Mouse (Mus musculus) C2C12 (cell line): Measurements from ENCODE around the gene Nmt1.
A peak's percentile ranks its signal among the peaks of the same experiment; 100 is the strongest.

Source experiments
- CEBPB ChIP-seq: IDR thresholded peaks from one replicate; pipeline ENCODE4 v1.6.1; 2011; ENCODE audit warnings: low read depth, mild to moderate bottlenecking, control low read depth, moderate library complexity
- CTCF ChIP-seq: IDR thresholded peaks from one replicate; pipeline ENCODE4 v1.5.1; 2011; ENCODE audit not compliant: control insufficient read depth, insufficient read depth, insufficient read length
- FOSL1 ChIP-seq: IDR thresholded peaks from one replicate; pipeline ENCODE4 v1.8.0; 2011; ENCODE audit warnings: mild to moderate bottlenecking, low read length; ENCODE audit not compliant: poor library complexity, insufficient read depth, severe bottlenecking
- MAX ChIP-seq: IDR thresholded peaks from one replicate; pipeline ENCODE4 v1.6.1; 2011; ENCODE audit warnings: mild to moderate bottlenecking, control low read depth
- MYOD1 ChIP-seq: IDR thresholded peaks from one replicate; pipeline ENCODE4 v1.6.1; 2011; ENCODE audit warnings: low read depth; ENCODE audit not compliant: control insufficient read depth, insufficient read length
- MYOG ChIP-seq: IDR thresholded peaks from one replicate; pipeline ENCODE4 v1.6.1; 2011; ENCODE audit not compliant: control insufficient read depth, insufficient read length; ENCODE audit errors: extremely low read depth
- USF1 ChIP-seq: IDR thresholded peaks from one replicate; pipeline ENCODE4 v1.6.1; 2011; ENCODE audit warnings: low read depth, mild to moderate bottlenecking, control low read depth, moderate library complexity

GRCm38 (mm10) chr11:103116959-103117590 lies 89.1 kb downstream of the Nmt1 start:
- peak; percentile 89 for TF ChIP-seq CTCF
- no peak for TF ChIP-seq MAX
- no peak for TF ChIP-seq USF1
- no peak for TF ChIP-seq MYOG
- no peak for TF ChIP-seq MYOD1
- TF ChIP-seq FOSL1: no peak
- TF ChIP-seq CEBPB: no peak
